Mouse (Mus musculus) left cerebral cortex, postnatal 4 days (tissue): ENCODE measurements around the gene Cnmd. TPM values are rescaled to one million over a fixed set of nuclear protein-coding genes. Genes with fewer than 3 reads are reported as not detected.

ENCODE experiments used
- DNase-seq: peaks from one replicate; pipeline ENCODE4 v3.0.0-alpha.2; 2022
- intact Hi-C: fragments of 180-260 bp; cut with DNase I; formaldehyde crosslinking; loops from one replicate; pipeline ENCODE4 v1.15.1; 2025
- total RNA-seq, 2 experiments: library from RNA; stranded (reverse); gene quantifications; 2 replicates each; pipeline ENCODE4 v1.2.3; 2021

Gene Cnmd
- total RNA-seq, 2 experiments from 2014 or later = 0.64 to 1.6 TPM

DNA sequence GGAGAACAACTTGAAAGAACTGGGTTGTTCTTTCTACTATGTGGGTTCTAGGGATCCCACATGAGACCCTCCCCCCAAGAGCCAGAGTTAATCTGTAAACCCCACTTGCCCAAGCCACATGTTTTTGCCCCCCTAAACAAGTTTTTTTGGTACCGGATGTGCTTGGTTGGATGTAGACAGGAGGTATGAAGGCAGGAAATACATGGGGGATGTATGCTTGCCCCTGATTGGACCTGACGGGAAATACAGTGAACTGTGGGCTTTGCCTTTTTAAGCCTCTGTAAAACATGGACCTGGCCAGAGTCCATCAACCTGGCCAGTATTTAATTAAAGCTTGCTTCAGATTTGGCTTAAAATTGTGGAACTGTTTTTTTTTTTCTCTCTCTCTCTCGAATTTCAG is 12.3 kb downstream of the Cnmd start:
- intact Hi-C loops = no loop called here
- no peak for DNase-seq

DNA sequence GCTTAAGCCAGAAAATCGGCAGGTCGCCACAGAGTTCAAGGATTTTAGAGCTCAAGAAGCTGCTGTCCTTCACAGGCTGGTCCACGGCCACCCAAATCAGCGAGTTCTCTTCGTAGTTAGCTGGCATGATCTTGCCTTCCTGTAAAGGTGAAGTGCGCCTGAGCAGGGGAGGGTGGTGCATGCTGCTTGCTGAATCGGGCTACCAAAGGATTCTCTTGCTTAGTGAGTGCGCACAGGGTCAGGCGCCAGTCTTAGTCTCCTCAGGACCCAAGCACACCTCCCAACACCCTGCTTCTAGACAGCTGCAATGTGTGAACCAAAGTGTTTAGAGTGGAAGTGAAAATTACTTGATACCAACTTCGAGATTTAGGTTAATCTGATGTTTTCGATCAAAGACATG is 16.6 kb downstream of the Cnmd start:
- DNase-seq = no peak
- intact Hi-C loops = no loop called here

DNA sequence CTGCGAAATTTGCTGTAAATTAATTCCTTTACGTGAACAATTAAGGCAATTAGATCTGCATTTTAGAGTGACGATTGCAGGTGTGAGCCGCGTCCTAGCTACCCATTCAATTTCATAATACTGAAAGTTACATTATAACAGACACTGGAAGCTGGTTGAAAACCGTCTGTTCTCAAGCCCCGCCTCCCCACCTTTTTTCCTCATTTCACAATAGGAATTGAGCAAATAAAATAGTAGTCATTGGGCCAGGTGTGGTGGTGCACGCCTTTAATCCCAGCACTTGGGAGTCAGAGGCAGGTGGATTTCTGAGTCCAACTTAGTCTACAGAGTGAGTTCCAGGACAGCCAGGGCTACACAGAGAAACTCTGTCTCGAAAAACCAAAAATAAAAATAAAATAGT is 19.9 kb downstream of the Cnmd start:
- DNase-seq = no peak
- intact Hi-C loops = no loop called here

DNA sequence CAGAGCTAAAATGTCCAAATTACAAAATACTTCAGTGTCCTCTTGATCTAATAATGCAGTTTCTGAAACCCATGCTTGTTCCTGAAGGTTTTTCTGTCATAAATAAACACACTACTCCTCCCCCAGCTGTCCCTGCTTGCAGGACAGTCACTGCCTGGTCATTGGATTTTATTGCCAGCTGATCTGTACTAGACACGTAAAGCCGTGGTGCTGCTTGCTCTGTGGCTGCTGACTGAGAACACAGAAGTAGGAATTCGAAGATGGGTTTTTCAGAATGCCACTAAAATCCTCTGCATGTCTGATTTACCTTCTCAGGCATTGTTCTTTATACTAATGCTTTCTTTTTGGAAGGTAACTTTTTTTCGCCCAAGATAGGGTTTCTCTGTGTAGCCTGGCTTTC is 25.2 kb downstream of the Cnmd start:
- DNase-seq = no peak
- intact Hi-C loops = no loop called here

DNA sequence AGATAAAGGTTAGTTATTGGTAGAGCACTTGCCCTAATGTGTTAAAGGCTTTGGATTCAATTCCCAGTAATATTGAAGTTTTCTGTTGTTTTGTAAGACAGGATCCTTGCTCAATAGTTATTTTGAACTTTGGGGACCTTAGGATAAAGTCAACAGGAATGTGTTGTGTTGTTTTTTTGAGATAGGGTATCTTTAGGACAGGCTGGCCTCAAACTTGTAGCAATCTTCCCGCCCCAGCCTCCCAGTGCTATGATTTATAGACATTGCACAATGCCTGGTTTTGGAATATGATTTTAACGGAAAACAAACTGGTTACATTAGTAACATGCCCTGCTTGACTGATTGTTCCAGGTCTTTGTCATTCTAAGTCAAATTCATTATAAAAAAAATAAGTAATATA is 28.8 kb downstream of the Cnmd start:
- no peak for DNase-seq
- intact Hi-C loops = no loop called here

DNA sequence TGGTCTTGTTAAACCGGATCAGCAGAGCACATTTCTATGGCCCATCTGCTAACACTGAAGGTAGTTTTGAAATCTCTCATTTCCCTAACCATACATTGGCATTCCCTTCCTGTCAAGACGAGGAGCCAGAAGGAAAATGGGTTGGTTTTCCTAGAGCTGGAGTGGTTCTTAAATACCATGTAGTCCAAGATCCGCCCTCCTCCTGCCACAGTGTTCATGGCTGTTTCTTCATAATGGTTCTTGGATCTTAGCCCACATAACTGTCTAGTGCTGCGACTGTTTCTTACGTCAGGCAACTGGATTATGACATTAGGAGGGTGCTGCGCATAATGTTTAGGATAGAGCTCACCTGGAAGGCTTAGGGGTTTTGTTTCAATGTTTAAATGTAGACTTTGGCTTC is 29.6 kb downstream of the Cnmd start:
- intact Hi-C loops = no loop called here
- DNase-seq = no peak

DNA sequence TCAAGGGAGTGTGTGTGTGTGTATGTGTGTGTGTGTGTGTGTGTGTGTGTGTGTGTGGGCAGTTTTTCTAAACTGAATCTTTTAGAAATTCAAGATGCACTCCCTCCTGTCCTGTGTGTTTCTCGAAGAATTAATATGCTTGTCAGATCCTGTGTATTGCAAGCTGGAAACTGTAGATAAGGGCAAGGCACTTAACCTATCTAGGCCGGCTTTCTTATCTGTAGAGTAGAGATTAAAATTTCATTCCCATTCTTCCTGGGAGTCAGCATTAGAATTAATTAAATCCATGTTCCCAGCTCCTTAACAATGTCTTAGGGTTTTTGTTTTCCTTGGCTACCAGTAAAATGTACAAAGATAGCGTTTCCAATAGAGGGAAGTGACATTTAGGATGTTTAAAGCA is 40.8 kb downstream of the Cnmd start:
- intact Hi-C loops = no loop called here

DNA sequence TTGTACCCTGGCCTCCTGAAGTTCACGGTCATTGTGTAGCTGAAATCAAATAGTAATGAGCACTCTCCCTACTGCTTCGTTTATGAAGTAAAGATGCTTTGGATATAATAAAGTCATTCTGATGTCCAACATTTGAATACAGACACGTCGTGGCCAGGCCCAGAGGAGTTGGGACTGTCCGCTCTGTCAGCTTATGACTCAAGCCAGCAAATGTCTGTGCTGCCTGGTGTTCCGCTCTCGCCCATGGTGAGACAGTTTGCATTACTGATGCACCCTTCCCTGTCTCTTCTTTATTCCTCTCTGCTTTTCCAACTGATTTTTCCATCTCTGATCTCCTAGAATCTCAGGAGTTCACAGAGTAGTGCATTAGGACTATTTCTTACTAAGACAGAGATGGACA is 42.2 kb downstream of the Cnmd start:
- intact Hi-C loops = loop anchor here (2.0 kb wide), 2 partner anchors 149 to 593 kb away; no protein-coding TSS in a partner anchor
- no peak for DNase-seq

More for the DNA sequence above, 40.8 kb downstream of the Cnmd start:
- no peak for DNase-seq

DNA sequence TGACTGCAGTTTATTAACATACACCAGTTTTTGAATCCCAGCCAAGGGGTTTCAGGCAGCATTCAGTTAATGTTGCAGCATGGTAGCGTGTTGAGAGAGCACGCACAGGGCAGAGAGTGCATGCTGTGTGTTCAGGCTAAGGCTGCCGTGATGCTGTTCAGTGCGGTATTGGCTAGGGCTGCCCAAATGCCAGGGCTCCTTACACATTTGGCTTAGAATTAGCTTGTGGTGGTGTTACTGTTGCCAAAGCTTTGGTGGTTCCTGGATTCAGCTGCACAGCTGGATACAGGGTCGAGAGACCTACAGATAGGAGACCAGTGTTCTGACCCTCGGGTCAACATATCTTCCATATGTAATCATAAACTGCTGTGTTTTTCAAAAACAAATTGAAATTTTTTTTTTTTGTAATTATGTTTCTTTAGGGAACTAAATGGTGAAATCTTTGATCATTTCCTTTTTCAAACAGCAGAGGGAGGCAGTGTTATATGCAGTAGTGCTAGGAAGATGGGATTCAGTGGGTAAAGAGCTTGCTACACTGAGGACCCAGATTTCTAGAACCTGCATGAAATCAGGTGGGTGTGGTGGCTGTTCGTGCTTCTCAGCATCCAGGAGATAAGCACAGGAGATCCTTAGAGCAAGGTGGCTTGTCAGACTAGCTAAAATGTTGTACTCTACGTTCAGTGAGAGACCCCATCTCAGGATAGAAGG is 44.7 kb downstream of the Cnmd start:
- intact Hi-C loops = no loop called here
- peak; percentile 3 for DNase-seq

DNA sequence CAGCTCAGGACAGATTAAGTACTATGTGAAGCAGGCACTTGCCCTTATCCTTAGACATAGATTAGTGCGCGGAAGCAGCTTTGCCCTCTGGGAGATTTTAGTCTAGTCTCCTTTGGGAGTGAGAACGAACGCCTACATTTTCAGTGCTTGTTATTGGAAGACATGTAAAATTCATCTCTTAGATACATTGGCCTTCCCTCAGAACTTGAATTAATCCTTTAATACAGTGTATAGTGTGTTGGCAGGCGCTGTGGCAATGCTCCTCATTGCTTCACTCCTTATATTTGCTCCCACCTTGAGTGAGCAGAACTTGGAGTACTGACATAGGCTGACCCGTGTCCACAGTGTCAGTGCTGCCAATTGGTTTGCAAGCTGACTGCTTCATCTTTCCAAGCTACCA is 53.7 kb downstream of the Cnmd start:
- intact Hi-C loops = no loop called here
- DNase-seq = no peak

DNA sequence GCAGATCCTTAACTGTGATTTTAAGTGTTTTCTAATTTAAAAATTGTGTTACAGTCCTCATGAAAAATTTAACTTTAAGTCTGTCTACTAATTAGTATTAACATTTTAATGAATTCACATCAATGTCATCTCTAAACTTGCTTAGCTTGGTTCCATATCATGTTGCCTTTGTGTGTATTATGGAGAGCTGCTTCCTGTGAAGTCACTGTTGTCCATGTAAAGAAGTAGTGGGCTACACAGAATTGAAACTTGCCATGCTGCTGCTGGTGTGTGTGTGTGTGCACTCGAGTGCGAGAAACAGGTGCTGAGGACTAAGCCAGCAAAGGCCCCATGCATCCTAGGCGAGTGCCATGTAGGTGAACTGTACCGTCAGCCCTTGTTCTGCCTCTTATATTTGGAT is 54.6 kb downstream of the Cnmd start:
- intact Hi-C loops = no loop called here
- DNase-seq = no peak

DNA sequence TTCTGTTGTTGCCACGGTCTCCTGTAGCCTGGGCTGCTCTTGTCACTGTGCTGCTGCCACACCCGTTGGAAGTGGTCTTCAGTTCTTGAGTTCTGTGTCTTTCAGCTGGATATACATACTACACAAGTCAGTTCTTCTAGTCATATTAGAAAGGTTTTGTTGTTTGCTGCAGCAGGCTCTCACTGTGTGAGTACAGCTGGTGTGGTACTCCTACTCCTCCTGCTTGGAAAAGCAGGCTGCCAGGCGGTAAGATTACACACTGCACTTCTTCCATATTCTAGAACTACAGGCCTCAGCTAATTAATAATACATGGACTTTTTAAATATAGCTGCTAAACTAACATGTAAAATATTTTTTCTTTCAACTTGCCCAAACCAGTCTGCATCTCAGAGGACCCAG is 55.1 kb downstream of the Cnmd start:
- intact Hi-C loops = no loop called here
- no peak for DNase-seq

DNA sequence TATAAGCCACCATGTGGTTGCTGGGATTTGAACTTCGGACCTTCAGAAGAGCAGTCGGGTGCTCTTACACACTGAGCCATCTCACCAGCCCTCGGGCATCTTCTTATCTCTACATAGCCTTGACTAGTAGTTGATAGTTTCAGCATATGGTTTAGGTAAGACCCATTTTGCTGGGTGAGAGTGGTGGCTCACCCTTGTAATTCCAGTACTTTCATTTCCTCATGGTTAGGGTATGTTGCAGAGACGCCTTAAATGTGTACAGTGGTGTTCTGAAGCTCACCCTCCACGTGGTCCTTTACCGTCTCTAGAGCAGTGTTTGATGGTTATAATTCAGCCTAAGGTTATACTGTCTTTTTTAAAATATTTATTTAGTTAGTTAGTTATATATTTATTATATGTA is 55.6 kb downstream of the Cnmd start:
- DNase-seq = no peak
- intact Hi-C loops = no loop called here

DNA sequence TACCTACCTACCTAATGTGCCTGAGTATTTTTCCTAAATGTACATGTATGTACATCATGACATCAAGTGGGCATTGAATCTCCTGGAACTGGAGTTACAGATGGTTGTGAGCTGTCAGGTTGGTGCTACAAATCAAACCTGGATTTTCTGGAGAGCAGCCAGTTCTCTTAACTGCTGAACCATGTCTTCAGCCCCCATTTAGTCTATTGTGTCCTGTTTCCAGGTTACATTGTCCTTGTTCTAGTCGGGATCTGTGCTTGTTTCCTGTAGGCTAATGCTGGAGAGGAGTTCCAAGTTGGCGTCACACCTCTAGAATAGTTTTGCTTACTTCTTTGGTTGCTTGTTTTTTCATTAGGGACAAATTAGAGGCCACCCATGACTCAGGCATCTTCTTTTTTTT is 56.1 kb downstream of the Cnmd start:
- intact Hi-C loops = no loop called here
- no peak for DNase-seq

DNA sequence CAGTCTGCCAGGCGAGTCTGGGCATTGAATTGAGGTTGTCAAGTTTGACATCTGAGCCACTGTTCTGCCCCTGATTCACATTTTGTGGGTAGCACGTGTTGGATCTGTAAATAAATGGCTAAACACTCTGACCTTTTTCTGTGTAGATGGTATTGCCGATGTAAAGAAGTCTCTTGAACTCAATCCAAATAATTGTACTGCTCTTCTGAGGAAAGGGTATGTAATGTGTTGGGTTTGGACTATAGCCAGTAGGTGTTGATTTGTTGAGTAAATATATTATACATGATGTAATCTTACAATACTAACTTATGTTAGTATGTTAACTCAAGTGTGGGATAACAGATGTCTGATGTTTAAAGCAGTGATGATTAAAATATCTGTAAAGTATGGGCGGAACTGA is 65.4 kb downstream of the Cnmd start:
- intact Hi-C loops = no loop called here
- DNase-seq = no peak

DNA sequence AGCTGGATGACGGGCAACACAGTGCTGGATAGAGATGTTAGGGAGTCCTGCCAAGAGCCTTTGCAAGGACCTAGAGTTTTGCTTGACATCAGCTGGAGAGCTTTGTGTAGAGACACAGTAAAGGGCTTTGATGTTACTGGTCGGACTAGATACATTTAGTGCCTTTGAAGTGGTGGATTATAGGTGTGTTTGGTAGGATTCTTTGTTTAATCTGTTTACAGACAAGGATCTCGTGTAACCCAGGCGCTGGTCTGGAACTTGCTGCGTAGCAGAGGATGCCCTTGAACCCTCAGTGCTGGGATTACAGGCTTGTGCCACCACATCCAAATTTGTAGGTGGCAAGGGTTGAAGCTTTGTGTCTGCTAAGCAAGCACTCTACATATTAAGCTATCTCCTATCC is 67.9 kb downstream of the Cnmd start:
- intact Hi-C loops = no loop called here
- DNase-seq = no peak

DNA sequence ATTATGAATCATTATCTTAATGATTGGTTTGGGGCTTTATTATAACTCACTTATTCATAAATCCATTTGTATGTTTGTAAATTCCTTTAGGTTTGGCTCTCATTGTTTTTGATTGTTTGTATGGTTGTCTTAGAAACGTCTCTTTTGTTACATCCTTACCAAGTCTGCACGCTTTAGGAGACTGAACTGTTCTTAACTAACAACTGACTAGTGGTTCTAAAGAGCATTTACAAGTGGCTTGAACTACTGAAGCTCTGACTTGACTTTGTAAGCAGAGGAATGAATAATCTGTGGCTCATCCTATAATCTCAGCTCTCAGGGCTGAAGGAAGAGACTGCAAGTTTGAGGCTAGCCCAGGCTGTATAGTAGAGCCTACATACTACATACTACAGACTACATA is 70.4 kb downstream of the Cnmd start:
- intact Hi-C loops = no loop called here
- no peak for DNase-seq

DNA sequence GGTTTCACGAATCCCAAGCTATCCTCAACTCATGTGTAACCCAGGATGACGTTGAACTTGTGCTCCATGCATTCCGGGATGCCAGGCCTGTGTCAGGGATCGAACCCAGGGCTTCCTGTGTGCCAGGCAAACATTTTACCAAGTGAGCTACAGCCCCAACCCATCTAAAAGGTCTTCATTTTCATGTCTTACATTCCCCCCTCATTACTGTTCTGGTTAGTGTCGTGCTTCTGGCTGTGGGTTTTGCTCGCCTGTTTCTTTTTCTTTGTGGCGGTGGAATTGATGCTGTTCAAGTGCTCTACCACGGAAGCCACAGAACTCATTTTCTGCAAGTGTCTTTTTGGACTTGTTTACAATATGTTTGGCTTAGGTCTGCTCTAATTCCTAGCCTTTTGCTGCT is 71.1 kb downstream of the Cnmd start:
- intact Hi-C loops = no loop called here
- no peak for DNase-seq

DNA sequence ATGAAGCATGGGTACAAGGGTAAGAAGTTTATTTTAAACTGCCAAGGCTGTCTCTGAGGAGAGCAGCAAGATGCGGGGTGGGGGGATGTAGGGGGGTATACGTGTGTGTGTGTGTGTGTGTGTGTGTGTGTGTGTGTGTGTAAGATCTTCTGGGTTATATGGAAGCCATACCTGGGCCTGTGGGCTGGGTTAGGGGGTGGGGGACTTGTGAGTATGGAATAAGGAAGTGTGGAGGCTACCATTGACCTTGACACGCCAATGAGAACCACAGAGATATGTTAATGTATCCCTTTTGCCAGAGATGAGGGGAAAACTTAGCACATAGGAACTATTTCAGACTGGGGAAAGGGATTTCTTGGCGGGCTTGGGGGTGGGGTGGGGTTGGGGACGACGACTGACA is 72.6 kb downstream of the Cnmd start:
- intact Hi-C loops = loop anchor here (5.0 kb wide), 1 partner anchor 107 kb away; the partner anchor contains the start of genes Elf1 and Wbp4
- no peak for DNase-seq

DNA sequence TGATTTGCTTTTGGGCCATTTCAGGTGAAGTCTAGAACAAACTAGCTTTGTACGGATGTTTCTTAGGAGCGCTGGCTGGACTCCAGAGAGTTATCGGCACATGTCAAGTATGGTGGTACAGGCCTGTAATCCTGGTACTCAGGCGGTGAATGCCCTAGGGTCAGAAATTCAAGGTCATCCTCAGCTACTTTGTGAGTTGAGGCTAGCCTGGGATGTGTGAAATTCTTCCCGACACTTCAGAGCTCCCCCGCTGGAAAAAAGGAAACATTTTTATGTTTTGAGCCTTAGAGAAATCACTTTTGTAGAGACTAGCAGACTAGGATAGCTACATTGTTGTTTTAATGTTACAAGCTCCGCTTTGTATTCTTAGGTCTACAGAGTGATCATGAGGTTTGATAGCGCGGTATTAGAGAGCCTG is 73.4 kb downstream of the Cnmd start:
- DNase-seq = peak; percentile 6
- intact Hi-C loops = loop anchor here (5.0 kb wide), 1 partner anchor 106 kb away; the partner anchor contains the start of genes Elf1 and Wbp4

DNA sequence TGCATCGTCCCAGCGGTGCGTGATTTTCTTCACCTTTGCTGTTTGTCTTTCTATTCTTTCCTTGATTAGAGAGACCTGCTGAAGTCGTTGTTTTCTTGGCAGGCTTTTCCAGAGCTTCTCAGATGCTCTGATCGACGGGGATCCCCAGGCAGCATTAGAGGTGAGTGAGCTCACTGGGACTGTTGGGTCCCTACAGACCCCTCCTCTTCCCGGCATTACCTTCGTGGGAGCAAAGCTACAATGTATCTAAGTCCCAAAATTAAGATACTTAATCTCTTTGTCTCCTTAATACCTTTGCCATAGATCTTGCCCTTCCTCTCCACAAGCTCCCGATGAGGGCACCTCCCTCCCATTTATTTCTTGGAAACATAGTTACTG is 74.1 kb downstream of the Cnmd start:
- intact Hi-C loops = loop anchor here (5.0 kb wide), 1 partner anchor 106 kb away; the partner anchor contains the start of genes Elf1 and Wbp4
- DNase-seq = no peak
